Comparison of ENCODE assay signal across 8 mouse cellular contexts in genomic region chr6:4994161-4994919, GRCm38 (mm10).
DNase-seq lines count a peak whose midpoint lies in the region; ATAC-seq and TF ChIP-seq lines count a peak whose summit lies in the region.

No protein-coding gene starts in this region.

- no peak for TF ChIP-seq EP300 in stomach, postnatal 0 days (optimal IDR thresholded peaks at IDR 0.05)

- no peak for TF ChIP-seq POLR2A in limb, embryonic 14.5 days (IDR thresholded peaks at IDR 0.05; ENCODE audit: borderline replicate concordance, extremely low read depth, insufficient read depth, insufficient read length)
- TF ChIP-seq POLR2A in cerebellum, adult 2 months (IDR thresholded peaks at IDR 0.05; ENCODE audit: borderline replicate concordance, insufficient read depth, low read length), result no peak

- DNase-seq in lung, embryonic 14.5 days, result peak; percentile 32
- no peak for DNase-seq in lung, postnatal 4 days
- peak; percentile 88 for DNase-seq in limb, embryonic 14.5 days (ENCODE audit: low spot score)
- DNase-seq in stomach, postnatal 0 days (ENCODE audit: low spot score), result no peak
- DNase-seq in cerebellum, adult 2 months, result no peak
- DNase-seq in right cerebral cortex, postnatal 25 days, result no peak

- WGBS in lung, embryonic 14.5 days, result 32% methylated on average over 14 of the region's 14 CpGs
- WGBS in forebrain, embryonic 13.5 days, result 49% methylated on average over 14 of the region's 14 CpGs
- WGBS in limb, embryonic 14.5 days, result 17% methylated on average over 14 of the region's 14 CpGs
- whole genome bisulfite sequencing in stomach, postnatal 0 days, result 41% methylated on average over 14 of the region's 14 CpGs
- WGBS in cerebellum, adult 2 months, result 54% methylated on average over 14 of the region's 14 CpGs

- no peaks in the 10 kb centered on the region for H3K9me3 ChIP-seq in lung, embryonic 14.5 days (ENCODE audit: low read depth, low read length)
- no peaks in the 10 kb centered on the region for H3K9me3 ChIP-seq in forebrain, embryonic 13.5 days (replicated peaks)
- H3K9me3 ChIP-seq in limb, embryonic 14.5 days (ENCODE audit: control insufficient read depth, low read length), result no peaks in the 10 kb centered on the region
- no peaks in the 10 kb centered on the region for H3K9me3 ChIP-seq in stomach, postnatal 0 days (ENCODE audit: control insufficient read depth, low read length)

- H3K27me3 ChIP-seq in lung, embryonic 14.5 days (ENCODE audit: insufficient read depth, low read length), result no peaks in the 10 kb centered on the region
- no peaks in the 10 kb centered on the region for H3K27me3 ChIP-seq in forebrain, embryonic 13.5 days
- no peaks in the 10 kb centered on the region for H3K27me3 ChIP-seq in limb, embryonic 14.5 days (ENCODE audit: control insufficient read depth, insufficient read depth, low read length)
- H3K27me3 ChIP-seq in stomach, postnatal 0 days (ENCODE audit: control insufficient read depth, insufficient read depth, low read length), result no peaks in the 10 kb centered on the region
- H3K27me3 ChIP-seq in cerebellum, adult 2 months (ENCODE audit: control insufficient read depth, insufficient read depth, low read length), result no peaks in the 10 kb centered on the region

- peak overlapping the region; percentile 37; the same call in 1 of the 2 replicates for H3K4me2 ChIP-seq in lung, embryonic 14.5 days
- peak overlapping the region; percentile 24 for H3K4me2 ChIP-seq in forebrain, embryonic 13.5 days
- H3K4me2 ChIP-seq in limb, embryonic 14.5 days (replicated peaks; ENCODE audit: low read depth, low read length, severe bottlenecking), result peak overlapping the region; percentile 34
- peak overlapping the region; percentile 28; the same call in 1 of the 2 replicates for H3K4me2 ChIP-seq in stomach, postnatal 0 days (replicated peaks; ENCODE audit: low read depth)

- peak; percentile 78 for ATAC-seq in lung, embryonic 14.5 days (ENCODE audit: insufficient read depth)
- ATAC-seq in forebrain, embryonic 13.5 days, result no peak
- peak; percentile 94 for ATAC-seq in limb, embryonic 14.5 days (ENCODE audit: low FRiP score, low read depth)
- peak; percentile 71; the same call in 1 of the 2 replicates for ATAC-seq in stomach, postnatal 0 days (ENCODE audit: low FRiP score, low TSS enrichment)
- ATAC-seq in CD4-positive, CD25-positive, alpha-beta regulatory T cell, adult 4 months, result no peak

- H3K36me3 ChIP-seq in lung, embryonic 14.5 days (ENCODE audit: insufficient read depth), result no peaks in the 10 kb centered on the region
- H3K36me3 ChIP-seq in forebrain, embryonic 13.5 days (ENCODE audit: poor library complexity, severe bottlenecking), result no peaks in the 10 kb centered on the region
- no peaks in the 10 kb centered on the region for H3K36me3 ChIP-seq in limb, embryonic 14.5 days (ENCODE audit: control insufficient read depth, insufficient read depth, low read length)
- no peaks in the 10 kb centered on the region for H3K36me3 ChIP-seq in stomach, postnatal 0 days (ENCODE audit: control insufficient read depth, insufficient read depth, low read length)

- peak overlapping the region; percentile 42; the same call in 1 of the 2 replicates for H3K27ac ChIP-seq in lung, embryonic 14.5 days (ENCODE audit: low read depth)
- H3K27ac ChIP-seq in forebrain, embryonic 13.5 days, result no peak overlapping the region
- peak overlapping the region; percentile 44; the same call in 1 of the 2 replicates for H3K27ac ChIP-seq in limb, embryonic 14.5 days (replicated peaks; ENCODE audit: low read depth, low read length)
- peak overlapping the region; percentile 61; the same call in 1 of the 2 replicates for H3K27ac ChIP-seq in stomach, postnatal 0 days (replicated peaks)
- no peak overlapping the region for H3K27ac ChIP-seq in cerebellum, adult 2 months (ENCODE audit: insufficient read depth, low read length)

- no peak for TF ChIP-seq CTCF in lung, embryonic 14.5 days (IDR thresholded peaks at IDR 0.05; ENCODE audit: low read depth)
- no peak for TF ChIP-seq CTCF in stomach, postnatal 0 days (IDR thresholded peaks at IDR 0.05; ENCODE audit: low read depth)
- no peak for TF ChIP-seq CTCF in cerebellum, adult 2 months (IDR thresholded peaks at IDR 0.05; ENCODE audit: borderline replicate concordance, insufficient read depth, low read depth, low read length)

- H3K4me3 ChIP-seq in lung, embryonic 14.5 days (ENCODE audit: low read depth, low read length), result no peak overlapping the region
- H3K4me3 ChIP-seq in forebrain, embryonic 13.5 days, result no peak overlapping the region
- no peak overlapping the region for H3K4me3 ChIP-seq in limb, embryonic 14.5 days (replicated peaks; ENCODE audit: low read length)
- H3K4me3 ChIP-seq in stomach, postnatal 0 days (ENCODE audit: low read depth, low read length), result no peak overlapping the region
- no peak overlapping the region for H3K4me3 ChIP-seq in cerebellum, adult 2 months (replicated peaks; ENCODE audit: insufficient read depth, low read depth, low read length)

- H3K4me1 ChIP-seq in lung, embryonic 14.5 days (ENCODE audit: insufficient read depth), result peaks cover 3% of the 10 kb centered on the region; the same call in 1 of the 2 replicates
- H3K4me1 ChIP-seq in forebrain, embryonic 13.5 days, result peaks cover 18% of the 10 kb centered on the region
- peaks cover 24% of the 10 kb centered on the region for H3K4me1 ChIP-seq in limb, embryonic 14.5 days (ENCODE audit: control insufficient read depth, insufficient read depth, low read length)
- H3K4me1 ChIP-seq in stomach, postnatal 0 days (replicated peaks; ENCODE audit: control insufficient read depth, insufficient read depth), result no peaks in the 10 kb centered on the region
- H3K4me1 ChIP-seq in cerebellum, adult 2 months (ENCODE audit: control insufficient read depth, insufficient read depth, low read length), result no peaks in the 10 kb centered on the region

- no peak overlapping the region for H3K9ac ChIP-seq in lung, embryonic 14.5 days
- no peak overlapping the region for H3K9ac ChIP-seq in forebrain, embryonic 13.5 days
- 0 out of 2 replicates have a peak overlapping the region, but pooled peaks have one; percentile 6 for H3K9ac ChIP-seq in limb, embryonic 14.5 days (ENCODE audit: low read depth, low read length, severe bottlenecking)
- no peak overlapping the region; the same call in 1 of the 2 replicates for H3K9ac ChIP-seq in stomach, postnatal 0 days (ENCODE audit: low read length)

Comparison
In these comparisons a context has a peak if more than half of its experiments do, and no peak if none do; other contexts are left out.
1. DNase-seq: peak in lung, embryonic 14.5 days (single experiment) and limb, embryonic 14.5 days (single experiment); none in lung, postnatal 4 days (0 of 2), stomach, postnatal 0 days (single experiment), cerebellum, adult 2 months (0 of 2) and right cerebral cortex, postnatal 25 days (single experiment).
2. ATAC-seq: peak in lung, embryonic 14.5 days (single experiment), limb, embryonic 14.5 days (single experiment) and stomach, postnatal 0 days (single experiment); none in forebrain, embryonic 13.5 days (single experiment) and CD4-positive, CD25-positive, alpha-beta regulatory T cell, adult 4 months (single experiment).
3. H3K27ac ChIP-seq: peak in lung, embryonic 14.5 days (single experiment), limb, embryonic 14.5 days (single experiment) and stomach, postnatal 0 days (single experiment); none in forebrain, embryonic 13.5 days (single experiment) and cerebellum, adult 2 months (single experiment).
4. Peak in every context shown above with its lines, with median percentiles within 50 percentile points of each other: H3K4me2 ChIP-seq.